Mouse (Mus musculus): ENCODE results near the gene Bpifc.
"Not testable (repeated sequence)": the region's sequence is repeated elsewhere in the genome, so short reads cannot be mapped to it uniquely, and the experiment has no call there.

Gene Bpifc

DNA sequence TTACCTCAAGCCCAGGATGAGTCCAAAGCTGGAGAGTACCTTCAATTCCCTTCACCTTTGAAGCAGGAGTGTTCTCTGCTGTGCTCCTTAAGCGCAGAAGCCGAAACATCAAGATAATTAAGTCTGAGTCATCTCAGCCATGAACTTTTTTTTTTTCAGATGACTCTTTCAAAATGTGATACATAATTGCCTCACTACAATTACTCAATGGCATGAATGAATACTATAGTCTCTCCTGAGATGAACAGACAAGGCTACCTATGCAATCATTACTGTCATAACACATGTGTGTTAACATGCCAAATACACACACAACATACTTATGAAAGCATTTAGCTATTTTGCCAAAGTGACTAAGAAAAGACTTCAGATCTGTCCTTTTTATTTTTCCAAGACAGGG is at the start of gene Bpifc:
TSS of gene Bpifc (minus strand) at position 115 of the 400 bp plus-strand sequence.
- no peak for DNase-seq (ENCODE audit: low spot score)

DNA sequence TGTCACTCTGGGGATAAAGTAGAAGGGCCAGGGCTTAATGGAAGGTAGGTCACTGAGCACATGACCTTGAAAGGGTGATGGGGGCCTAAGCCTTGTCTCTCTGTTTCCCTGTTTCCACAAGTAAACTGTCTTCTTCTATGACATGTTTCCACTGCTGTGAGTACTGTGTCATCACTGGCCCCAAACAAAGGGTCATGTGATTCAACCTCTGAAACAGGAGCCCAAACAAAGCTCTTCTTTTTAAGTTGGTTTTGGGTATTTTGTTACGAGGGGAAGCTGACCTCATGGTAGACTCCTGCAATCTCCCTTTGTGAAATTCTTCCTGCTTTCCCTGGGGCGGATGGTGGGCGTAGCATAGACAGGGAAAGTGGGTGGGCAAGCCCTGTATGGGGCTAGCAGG is 48.6 kb upstream of the Bpifc start:
- DNase-seq (ENCODE audit: low spot score) = no peak

DNA sequence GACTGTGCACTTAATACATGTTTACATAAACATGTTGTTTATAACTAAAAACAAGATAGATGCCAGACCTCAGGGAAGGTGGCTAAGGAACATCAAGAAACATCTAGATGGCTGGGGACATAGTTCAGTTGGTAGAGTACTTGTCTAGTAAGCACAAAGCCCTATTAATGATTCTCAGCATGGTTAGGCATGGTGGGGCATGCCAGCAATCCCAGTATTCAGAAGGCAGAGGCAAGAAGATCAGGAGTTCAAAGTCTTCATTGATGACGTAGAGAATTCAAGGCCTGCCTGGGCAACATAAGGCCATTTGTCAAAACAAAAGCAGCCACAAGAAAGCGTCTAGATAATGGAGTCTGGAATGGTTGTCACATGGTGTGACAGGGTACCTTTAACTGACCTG is 46.0 kb upstream of the Bpifc start:
- no peak for DNase-seq (ENCODE audit: low spot score)

DNA sequence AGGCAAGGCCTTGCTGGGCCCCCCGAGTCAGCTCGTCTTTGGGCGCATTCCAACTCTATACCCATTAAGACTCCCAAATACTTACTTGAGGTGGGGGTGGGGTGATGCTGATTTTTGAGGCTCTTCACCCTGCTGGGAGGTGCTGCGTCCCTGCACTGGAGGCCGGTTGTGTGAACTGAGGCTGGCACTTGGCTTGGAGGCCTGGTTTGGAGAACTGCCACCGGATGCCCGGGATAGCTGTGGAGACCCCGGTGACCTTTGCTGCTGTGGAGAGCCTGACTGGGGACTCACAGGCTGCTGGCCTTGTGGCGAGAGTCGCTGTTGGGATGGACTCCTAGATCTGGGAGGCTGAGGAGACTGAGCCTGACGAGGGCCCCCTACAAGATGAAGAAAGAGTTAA is 45.6 kb upstream of the Bpifc start:
- DNase-seq (ENCODE audit: low spot score) = no peak

GRCm38 (mm10) chr10:86056297-86056903 is 44.7 kb upstream of the Bpifc start:
- no peak for DNase-seq (ENCODE audit: low spot score)

- DNase-seq (ENCODE audit: low spot score) = no peak
Observed at GRCm38 (mm10) chr10:86052818-86053522, 41.3 kb upstream of the Bpifc start.

- no peak for DNase-seq (ENCODE audit: low spot score)
Observed at GRCm38 (mm10) chr10:86050522-86050921, 38.8 kb upstream of the Bpifc start.

DNA sequence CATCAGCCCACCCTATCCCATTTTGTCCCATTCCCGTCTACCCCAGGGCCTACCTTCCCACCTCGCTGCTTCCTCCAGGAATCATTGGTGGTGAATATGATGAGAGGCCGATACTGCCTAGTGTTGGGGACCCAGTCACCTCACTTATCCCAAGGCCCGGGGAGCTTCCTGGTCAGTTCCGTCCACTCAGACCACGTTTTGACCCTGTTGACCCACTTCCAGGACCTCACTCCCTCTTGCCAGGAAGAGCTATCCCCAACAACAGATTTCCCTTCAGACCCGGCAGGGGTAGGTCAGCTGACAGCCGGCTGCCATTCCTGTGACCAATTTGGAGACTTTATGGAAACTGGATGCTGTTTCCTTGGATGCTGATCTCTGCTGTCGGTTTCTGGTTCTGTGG is 36.1 kb upstream of the Bpifc start:
- DNase-seq (ENCODE audit: low spot score) = no peak

DNA sequence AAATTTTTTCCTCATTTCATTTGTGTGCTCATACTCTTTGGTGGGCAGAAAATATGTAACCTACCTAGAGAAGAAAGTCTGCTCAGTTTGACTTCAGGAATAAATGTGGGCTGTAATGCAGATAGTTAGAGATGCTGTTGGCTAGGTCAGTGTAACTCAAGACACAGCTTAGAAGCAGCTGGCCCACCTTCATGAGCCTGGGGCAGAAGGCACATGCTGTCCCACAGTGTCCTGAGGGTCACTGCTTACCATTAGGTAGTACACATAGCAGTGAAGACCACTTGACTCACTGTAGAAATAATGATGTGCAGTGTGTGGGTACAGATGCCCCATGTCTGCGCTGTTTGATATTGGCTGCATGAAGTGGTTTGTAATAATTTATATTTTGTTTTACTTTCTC is 34.7 kb upstream of the Bpifc start:
- DNase-seq (ENCODE audit: low spot score) = no peak

DNA sequence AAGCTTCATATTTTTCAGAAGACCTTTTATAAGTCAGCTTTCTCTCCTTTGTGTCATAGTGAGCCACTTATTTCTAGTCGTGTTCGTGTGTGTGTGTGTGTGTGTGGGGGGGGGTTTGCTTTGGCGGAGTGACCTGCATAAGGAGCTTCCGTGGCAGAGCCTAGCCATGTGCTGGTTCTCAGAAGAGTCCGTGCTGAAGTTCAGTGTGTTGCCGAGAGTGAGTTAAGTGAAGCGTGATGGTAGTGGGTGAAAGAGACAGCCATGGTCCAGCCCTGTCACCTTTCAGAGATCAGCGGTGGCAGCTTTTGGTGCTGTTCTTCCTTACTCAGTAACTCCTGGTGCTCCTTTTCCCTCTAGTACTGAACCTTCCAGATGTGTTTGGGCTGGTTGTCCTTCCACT is 32.4 kb upstream of the Bpifc start:
- DNase-seq (ENCODE audit: low spot score) = no peak

- DNase-seq (ENCODE audit: low spot score) = no peak
Observed at GRCm38 (mm10) chr10:86043651-86044050, 32.0 kb upstream of the Bpifc start.

GRCm38 (mm10) chr10:86034007-86034728 is 22.5 kb upstream of the Bpifc start:
- no peak for DNase-seq (ENCODE audit: low spot score)

DNA sequence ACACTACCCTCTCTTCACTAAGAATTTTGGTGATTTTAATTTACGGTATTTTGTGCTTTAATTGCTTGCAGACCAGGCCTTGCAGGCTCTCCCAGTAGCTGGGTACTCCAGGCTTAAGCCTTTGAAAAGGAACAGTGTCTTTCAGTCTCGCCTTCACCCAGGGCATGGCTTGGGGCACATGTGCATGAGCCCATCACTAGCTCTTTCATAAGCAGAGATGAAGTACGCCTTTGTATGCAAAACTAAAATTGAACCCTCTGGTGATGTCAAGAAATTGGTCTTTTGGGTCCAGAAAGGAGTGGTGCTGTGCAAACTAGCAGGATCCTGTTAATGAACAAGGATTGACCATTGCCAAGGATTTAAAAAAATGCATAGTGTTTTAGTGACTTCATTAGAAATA is 20.8 kb upstream of the Bpifc start:
- no peak for DNase-seq (ENCODE audit: low spot score)

GRCm38 (mm10) chr10:86030743-86031142 is 19.0 kb upstream of the Bpifc start:
- no peak for DNase-seq (ENCODE audit: low spot score)

DNA sequence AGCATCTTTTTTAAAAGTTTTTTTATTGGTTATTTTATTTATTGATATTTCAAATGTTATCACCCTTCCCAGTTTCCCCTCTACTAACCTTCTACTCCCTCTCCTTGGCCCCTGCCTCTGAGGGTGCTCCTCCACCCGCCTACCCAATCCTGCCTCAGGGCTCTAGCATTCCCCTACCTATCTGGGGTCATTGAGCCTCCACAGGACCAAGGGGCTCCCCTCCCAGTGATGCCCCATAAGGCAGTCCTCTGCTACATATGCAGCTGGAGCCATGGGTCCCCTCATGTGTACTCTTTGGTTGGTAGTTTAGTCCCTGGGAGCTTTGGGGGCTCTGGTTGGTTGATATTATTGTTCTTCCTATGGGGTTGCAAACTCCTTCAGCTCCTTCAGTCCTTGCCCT is 15.1 kb upstream of the Bpifc start:
- not testable (repeated sequence) for DNase-seq (ENCODE audit: low spot score)

GRCm38 (mm10) chr10:86026354-86026753 is 14.7 kb upstream of the Bpifc start:
- no peak for DNase-seq (ENCODE audit: low spot score)

DNA sequence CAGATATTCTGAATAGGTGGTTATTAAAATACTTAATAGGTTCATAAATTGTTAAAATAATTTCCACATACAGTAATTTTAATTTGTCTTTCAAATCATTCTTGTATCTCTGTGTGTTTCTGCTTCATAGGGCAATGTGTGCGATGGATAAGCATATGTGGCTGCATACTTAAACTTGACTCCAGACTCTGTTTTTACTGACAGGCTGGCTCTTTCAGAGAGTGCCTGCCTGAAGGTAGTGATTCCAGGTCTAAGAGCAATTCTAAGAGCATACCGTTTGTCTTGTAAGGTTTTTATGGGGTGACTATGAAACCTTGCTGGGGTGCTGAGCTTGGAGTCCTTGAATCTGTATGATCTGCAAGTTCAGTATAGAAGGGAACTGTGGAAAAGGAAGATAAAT is 14.2 kb upstream of the Bpifc start:
- no peak for DNase-seq (ENCODE audit: low spot score)

GRCm38 (mm10) chr10:86023149-86023548 is 11.5 kb upstream of the Bpifc start:
- no peak for DNase-seq (ENCODE audit: low spot score)

- no peak for DNase-seq (ENCODE audit: low spot score)
Observed at GRCm38 (mm10) chr10:86022474-86022816, 10.8 kb upstream of the Bpifc start.

GRCm38 (mm10) chr10:86021749-86022473 is 10.2 kb upstream of the Bpifc start, which contains the start of gene Fbxo7:
Gene Fbxo7, plus strand, starts transcription at chr10:86021972.
- peak; percentile 77 for DNase-seq (ENCODE audit: low spot score)

- DNase-seq (ENCODE audit: low spot score) = no peak
Observed at GRCm38 (mm10) chr10:86021408-86021748, 9.7 kb upstream of the Bpifc start.

GRCm38 (mm10) chr10:86018813-86019212 is 7.1 kb upstream of the Bpifc start:
- no peak for DNase-seq (ENCODE audit: low spot score)

DNA sequence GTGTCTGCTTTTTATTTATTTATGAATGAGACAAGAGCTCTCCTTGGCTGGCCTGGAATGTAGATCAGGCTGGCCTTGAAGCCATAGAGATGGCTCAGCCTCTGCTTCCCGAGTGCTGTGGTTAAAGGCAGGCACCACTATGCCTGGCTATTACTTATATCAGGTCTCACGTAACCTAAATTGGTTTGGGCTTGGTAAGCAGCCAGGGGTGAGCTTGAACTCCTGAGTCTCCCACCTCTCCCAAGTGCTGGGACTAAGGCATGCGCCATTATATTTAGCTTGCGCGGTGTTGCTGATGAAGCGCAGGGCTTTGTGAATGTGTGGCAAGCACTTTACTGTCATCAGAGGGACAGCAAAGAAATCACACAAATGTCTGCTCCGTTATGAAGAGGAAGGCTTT is 6.1 kb upstream of the Bpifc start:
- no peak for DNase-seq (ENCODE audit: low spot score)

Measured in ovary, adult 18-20 months (tissue).